ENCODE assay signal across 8 mouse cellular contexts in the genomic region with DNA sequence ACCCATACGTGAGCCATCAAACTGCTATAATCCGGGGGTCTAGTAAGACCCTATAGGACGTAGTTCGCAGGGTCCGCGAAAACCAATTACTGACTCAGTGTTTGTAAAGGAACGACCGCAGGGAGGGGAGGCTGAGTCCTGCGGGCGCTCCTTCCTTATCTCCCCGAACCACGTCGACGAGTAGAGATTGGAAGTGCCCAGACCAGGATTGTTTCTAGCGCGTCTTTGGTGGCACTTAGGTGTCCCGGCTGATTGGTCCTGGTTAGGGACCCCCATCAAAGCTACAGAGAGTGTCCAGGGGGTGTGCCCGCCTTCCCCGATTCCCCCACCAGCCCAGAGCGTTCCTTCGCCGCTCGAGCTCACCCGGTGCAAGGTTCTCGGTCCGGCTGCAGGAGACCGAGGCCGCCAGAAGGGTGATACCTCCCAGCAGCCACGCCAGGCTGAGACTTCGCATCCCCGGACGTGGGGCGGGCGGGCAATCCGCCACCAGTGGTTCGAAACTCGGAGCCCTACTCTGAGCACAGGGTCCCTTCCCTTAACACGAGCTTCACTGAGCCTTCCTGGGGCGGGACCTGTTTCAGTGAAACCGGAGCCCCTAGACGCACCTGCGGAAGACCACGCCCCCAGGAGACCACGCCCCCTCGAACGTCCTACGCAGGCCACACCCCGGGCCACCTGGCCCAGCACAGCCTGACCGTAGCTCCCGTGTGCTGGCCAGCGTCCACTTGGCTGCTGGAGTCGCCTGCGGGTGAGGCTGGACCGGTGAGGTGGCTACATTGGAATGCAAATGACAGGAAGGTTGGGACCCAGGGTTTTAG. TPM values are rescaled to one million over a fixed set of nuclear protein-coding genes. Genes with fewer than 3 reads are reported as not detected.
A peak's percentile ranks its signal among the peaks of the same experiment; 100 is the strongest.
DNase-seq lines count a peak whose midpoint lies in the region; ATAC-seq lines count a peak whose summit lies in the region.

Gene F2rl1, minus strand, starts transcription at position 554 of the 818 bp plus-strand sequence.

- peak; percentile 64 for ATAC-seq in forebrain, embryonic 11.5 days (replicated peaks; ENCODE audit: low FRiP score)
- ATAC-seq in hindbrain, embryonic 14.5 days (ENCODE audit: low FRiP score), result peak; percentile 69
- peak; percentile 64 for ATAC-seq in midbrain, embryonic 15.5 days (replicated peaks)

- peaks cover 38% of the 10 kb centered on the region for H3K27me3 ChIP-seq in forebrain, embryonic 11.5 days (ENCODE audit: control insufficient read depth, insufficient read depth, low read length)
- H3K27me3 ChIP-seq in hindbrain, embryonic 14.5 days (ENCODE audit: control insufficient read depth, insufficient read depth, low read length), result peaks cover 43% of the 10 kb centered on the region
- peaks cover 43% of the 10 kb centered on the region for H3K27me3 ChIP-seq in midbrain, embryonic 15.5 days (replicated peaks)

- peak within 1 kb of the TSS; percentile 35 for H3K4me3 ChIP-seq in forebrain, embryonic 11.5 days (ENCODE audit: low read depth, low read length)
- H3K4me3 ChIP-seq in hindbrain, embryonic 14.5 days (replicated peaks; ENCODE audit: low read length), result peak within 1 kb of the TSS; percentile 29
- H3K4me3 ChIP-seq in midbrain, embryonic 15.5 days, result peak within 1 kb of the TSS; percentile 32

- H3K4me2 ChIP-seq in forebrain, embryonic 11.5 days (ENCODE audit: low read depth, low read length, severe bottlenecking), result peak within 1 kb of the TSS; percentile 68
- H3K4me2 ChIP-seq in hindbrain, embryonic 14.5 days (replicated peaks), result peak within 1 kb of the TSS; percentile 63
- H3K4me2 ChIP-seq in midbrain, embryonic 15.5 days, result peak within 1 kb of the TSS; percentile 55

- DNase-seq in CD4-positive helper T cell, adult 2 months (ENCODE audit: low read depth, low spot score), result peak; percentile 72
- peak; percentile 45 for DNase-seq in adrenal gland, postnatal 14 days
- DNase-seq in forebrain, embryonic 11.5 days (ENCODE audit: low spot score), result peak; percentile 65
- no peak for DNase-seq in hindbrain, embryonic 14.5 days (ENCODE audit: low spot score)
- DNase-seq in liver, result peak; percentile 67
- peak; percentile 21 to 39 for DNase-seq in thymus, postnatal 10 days (ENCODE audit: low spot score in 2 of 2)
- DNase-seq in left cerebral cortex, adult 9 months (ENCODE audit: low spot score in 2 of 2), result no peak

- H3K4me1 ChIP-seq in forebrain, embryonic 11.5 days (replicated peaks; ENCODE audit: control insufficient read depth, insufficient read depth, low read length), result peaks cover 7% of the 10 kb centered on the region; the same call in 1 of the 2 replicates
- H3K4me1 ChIP-seq in hindbrain, embryonic 14.5 days (replicated peaks; ENCODE audit: control insufficient read depth, insufficient read depth, low read length), result peaks cover 11% of the 10 kb centered on the region
- H3K4me1 ChIP-seq in midbrain, embryonic 15.5 days, result peaks cover 14% of the 10 kb centered on the region

- under 1% methylated on average over 54 of the region's 54 CpGs for WGBS in forebrain, embryonic 11.5 days
- WGBS in hindbrain, embryonic 14.5 days, result 1% methylated on average over 54 of the region's 54 CpGs
- WGBS in midbrain, embryonic 15.5 days, result under 1% methylated on average over 54 of the region's 54 CpGs

- no peaks in the 10 kb centered on the region for H3K36me3 ChIP-seq in forebrain, embryonic 11.5 days (ENCODE audit: control insufficient read depth, insufficient read depth, low read length)
- H3K36me3 ChIP-seq in hindbrain, embryonic 14.5 days (replicated peaks; ENCODE audit: control insufficient read depth, insufficient read depth), result no peaks in the 10 kb centered on the region
- no peaks in the 10 kb centered on the region for H3K36me3 ChIP-seq in midbrain, embryonic 15.5 days (replicated peaks)

- no peak within 1 kb of the TSS for H3K27ac ChIP-seq in forebrain, embryonic 11.5 days (ENCODE audit: low read depth, low read length)
- H3K27ac ChIP-seq in hindbrain, embryonic 14.5 days, result no peak within 1 kb of the TSS
- no peak within 1 kb of the TSS for H3K27ac ChIP-seq in midbrain, embryonic 15.5 days

- H3K9me3 ChIP-seq in forebrain, embryonic 11.5 days (ENCODE audit: control insufficient read depth, low read length), result no peaks in the 10 kb centered on the region
- no peaks in the 10 kb centered on the region for H3K9me3 ChIP-seq in hindbrain, embryonic 14.5 days (ENCODE audit: control insufficient read depth, low read length)
- H3K9me3 ChIP-seq in midbrain, embryonic 15.5 days, result no peaks in the 10 kb centered on the region

- H3K9ac ChIP-seq in forebrain, embryonic 11.5 days (ENCODE audit: low read length), result peak within 1 kb of the TSS; percentile 41
- peak within 1 kb of the TSS; percentile 6; the same call in 1 of the 2 replicates for H3K9ac ChIP-seq in hindbrain, embryonic 14.5 days
- peak within 1 kb of the TSS; percentile 4; the same call in 1 of the 2 replicates for H3K9ac ChIP-seq in midbrain, embryonic 15.5 days

RNA-seq across cellular contexts. Expression of gene F2rl1, which starts in this region (rescaled TPM):
- total RNA-seq in adrenal gland, postnatal 14 days (2021), result 0.22 and 1.2 TPM in 2 replicates
- polyA plus RNA-seq in forebrain, embryonic 11.5 days (2014; fragmentation: Nextera tagmentation; extraction: Ambion mirVana), result 0.12 TPM in 1 of 2 replicates, not detected in the other
- polyA plus RNA-seq in hindbrain, embryonic 14.5 days (2014; fragmentation: Nextera tagmentation; extraction: Ambion mirVana), result not detected in 2 replicates
- 0.14 and 0.15 TPM in 2 replicates for polyA plus RNA-seq in midbrain, embryonic 15.5 days (2015; fragmentation: Nextera tagmentation; extraction: Ambion mirVana)

Comparison
In these comparisons a context has a peak if more than half of its experiments do, and no peak if none do; other contexts are left out.
1. Peak in DNase-seq, ATAC-seq, H3K4me3 ChIP-seq, H3K9ac ChIP-seq and H3K4me2 ChIP-seq in forebrain, embryonic 11.5 days; RNA of the gene not detected or under 1 TPM.
2. Peak in ATAC-seq, H3K4me3 ChIP-seq, H3K9ac ChIP-seq and H3K4me2 ChIP-seq in hindbrain, embryonic 14.5 days; RNA of the gene not detected or under 1 TPM.
3. Peak in ATAC-seq, H3K4me3 ChIP-seq, H3K9ac ChIP-seq and H3K4me2 ChIP-seq in midbrain, embryonic 15.5 days; RNA of the gene not detected or under 1 TPM.
4. DNase-seq: peak in CD4-positive helper T cell, adult 2 months (single experiment), adrenal gland, postnatal 14 days (single experiment), liver (single experiment) and thymus, postnatal 10 days (2 of 2); none in hindbrain, embryonic 14.5 days (single experiment) and left cerebral cortex, adult 9 months (0 of 2).
5. Peak in every context shown above with its lines, with median percentiles within 50 percentile points of each other: ATAC-seq, H3K4me2 ChIP-seq, H3K4me3 ChIP-seq and H3K9ac ChIP-seq.